Mouse (Mus musculus): ENCODE data around the gene Wfdc15a.
"Not testable (repeated sequence)": the region's sequence is repeated elsewhere in the genome, so short reads cannot be mapped to it uniquely, and the experiment has no call there.

Wfdc15a gene

DNA sequence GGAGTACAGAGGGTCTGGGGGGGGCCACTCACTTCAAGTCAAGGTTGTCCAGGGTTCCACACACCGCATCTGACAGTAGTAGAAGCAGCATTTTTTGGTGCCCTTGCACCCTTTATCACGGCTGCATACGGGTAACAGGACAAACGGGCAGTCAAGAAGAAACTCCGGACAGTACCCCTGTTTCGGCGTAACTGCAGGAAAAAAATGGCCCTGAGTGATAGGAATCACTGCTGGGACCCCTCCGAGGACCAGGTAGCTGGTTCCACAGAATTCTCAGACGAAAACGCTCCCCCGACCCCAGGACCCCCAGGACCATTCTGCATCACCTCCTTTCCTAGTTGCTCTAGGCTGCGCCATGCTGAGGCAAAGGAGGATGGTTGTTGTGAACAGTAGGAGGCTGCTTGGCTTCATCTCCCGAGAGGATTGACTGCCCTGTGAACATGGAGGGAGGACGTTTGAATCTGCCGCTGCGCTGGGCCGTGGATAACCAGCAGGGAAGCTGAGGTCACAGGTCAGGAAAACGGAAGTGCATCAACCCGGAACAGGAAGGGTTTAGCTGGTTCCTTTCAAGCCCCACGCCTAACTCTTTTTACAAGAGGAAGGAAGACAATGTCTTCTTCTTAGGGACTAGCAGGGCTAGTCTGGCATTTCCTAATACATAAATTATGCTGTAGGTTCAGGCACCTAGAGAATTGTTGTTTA lies at the start of gene Wfdc15a:
Gene Wfdc15a, minus strand, starts transcription at position 505 of the 702 bp plus-strand sequence.
- DNase-seq, result peak; percentile 4

DNA sequence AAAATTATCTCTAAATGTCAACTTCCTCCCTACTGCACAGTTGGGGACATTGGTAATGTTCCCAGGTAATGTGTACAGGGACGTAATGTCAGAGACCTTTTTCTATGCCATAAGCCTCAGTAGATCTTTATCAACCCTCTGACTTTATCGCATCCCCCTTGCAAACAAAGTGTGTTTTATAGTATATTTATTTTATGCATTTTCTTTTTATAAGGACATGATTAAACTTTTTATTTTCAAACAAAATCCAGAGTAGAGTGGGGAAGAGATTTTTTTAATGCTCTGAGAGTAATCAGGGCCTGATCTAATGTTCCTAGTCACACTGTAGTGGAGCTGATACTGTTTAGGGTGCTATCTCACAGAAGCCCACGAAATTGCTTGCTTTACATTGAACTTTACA lies 38.4 kb upstream of the Wfdc15a start, which contains the start of gene Svs2:
Gene Svs2, minus strand, starts transcription at position 101 of the 400 bp plus-strand sequence.
- no peak for DNase-seq

DNA sequence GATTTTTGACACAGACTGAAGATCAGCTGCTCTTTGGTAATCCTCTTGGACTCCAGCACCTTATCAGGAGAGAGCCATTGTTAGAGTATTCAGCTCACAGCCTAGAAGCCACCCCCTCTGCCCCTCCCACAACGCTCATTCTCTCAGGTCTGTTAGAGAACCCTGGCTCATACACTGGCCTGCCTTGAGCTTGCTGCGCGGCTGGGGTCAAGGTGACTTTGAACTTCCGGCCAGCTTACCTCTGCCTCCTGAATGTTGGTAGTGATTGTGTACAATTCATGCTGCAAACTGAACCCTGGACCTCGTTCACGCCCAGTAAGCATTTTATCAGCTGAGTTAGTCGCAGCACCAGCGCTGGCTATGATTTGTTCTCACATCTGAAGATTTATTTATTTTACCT lies 32.7 kb upstream of the Wfdc15a start:
- DNase-seq, result no peak

DNA sequence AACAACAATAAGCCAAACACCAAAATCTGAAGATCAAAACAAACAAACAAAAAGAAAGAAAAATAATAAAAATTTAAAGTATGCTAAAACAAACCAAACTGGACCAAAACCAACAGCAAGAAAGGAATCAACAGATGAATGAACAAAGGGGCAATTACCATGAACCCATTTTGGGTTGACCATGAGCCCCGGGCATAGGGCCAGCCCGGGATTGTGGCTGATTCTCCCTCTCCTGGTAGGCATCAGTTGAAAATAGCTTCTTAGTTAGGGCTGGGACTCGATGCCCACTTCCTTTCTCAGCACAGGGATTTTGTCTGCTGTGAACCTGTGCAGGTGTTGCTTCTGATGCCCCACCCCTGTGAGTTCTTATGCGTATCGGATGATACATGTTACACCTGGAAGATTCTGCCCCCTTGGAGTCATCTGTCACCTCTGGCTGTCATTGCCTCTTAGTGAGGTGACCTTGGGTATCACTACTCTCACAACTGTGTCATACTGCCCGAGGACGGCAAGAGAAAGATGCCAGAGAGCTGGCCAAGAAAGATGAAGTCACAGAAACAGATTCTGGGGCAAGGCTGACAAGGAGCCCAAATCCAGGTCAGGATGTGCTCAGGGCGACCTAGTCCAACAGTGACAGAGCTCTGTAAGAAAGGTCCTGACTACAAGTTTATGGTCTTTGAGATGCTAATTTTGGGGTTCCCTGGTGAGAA lies 28.6 kb upstream of the Wfdc15a start:
- no peak for DNase-seq

DNA sequence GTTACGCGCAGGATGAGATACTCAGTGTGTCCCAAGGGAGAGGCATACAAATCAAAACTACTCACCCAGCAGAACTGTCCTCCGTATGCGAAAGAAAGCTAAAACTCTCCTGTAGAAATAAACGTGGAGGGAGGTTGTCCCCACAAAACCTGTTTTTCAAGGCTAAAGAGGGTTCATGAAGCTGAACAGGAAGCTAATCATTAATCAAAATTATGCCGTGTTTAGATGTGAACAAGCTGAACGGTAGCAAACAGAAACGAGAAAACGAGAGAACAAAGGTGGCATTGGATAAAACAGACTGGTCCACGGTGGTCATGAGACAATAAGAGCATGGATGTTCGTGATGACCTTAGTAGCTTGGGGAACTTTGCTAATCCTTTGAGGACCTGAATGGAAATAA lies 21.6 kb upstream of the Wfdc15a start, which contains the start of gene Wfdc15b:
Gene Wfdc15b, minus strand, starts transcription at position 139 of the 400 bp plus-strand sequence.
- DNase-seq, result no peak

DNA sequence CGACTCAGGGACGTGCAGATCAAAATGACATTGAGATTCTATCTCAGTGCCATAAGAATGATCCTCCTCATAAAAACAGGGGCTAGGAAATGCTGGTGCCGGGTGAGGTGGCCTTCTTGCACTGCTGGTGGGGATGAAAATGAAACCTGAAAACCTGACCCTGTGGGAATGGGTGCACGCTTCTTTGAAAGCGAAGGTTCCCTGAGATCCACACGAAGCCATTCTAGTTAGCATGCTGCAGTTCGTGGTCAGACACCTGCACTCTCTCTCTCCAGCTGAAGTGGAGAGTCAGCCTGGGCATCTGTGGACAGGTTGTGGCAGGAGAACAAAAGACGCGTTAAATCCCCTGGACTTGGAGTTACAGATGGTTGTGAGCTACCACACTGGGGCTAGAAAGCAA lies 19.4 kb upstream of the Wfdc15a start:
- no peak for DNase-seq

DNA sequence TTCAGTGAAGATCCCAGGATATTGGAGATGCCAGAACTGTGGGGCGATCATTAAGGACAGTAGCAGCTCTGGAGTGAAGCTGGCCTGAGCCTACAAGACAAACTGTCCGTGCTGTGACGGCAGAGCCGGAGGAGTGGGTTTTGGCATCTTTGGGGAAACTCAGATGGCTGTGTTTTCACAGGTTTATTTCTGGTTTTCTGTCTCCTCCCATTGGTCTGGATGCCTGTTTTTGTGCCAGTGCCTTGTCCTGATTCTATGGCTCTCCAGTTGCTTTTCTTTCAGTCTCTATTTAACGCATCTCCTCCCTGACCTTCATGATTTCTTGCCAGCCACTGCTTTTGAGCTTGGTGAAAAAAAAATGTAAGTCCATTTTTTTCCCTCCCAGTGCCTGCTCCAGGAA lies 12.8 kb upstream of the Wfdc15a start:
- DNase-seq, result no peak

DNA sequence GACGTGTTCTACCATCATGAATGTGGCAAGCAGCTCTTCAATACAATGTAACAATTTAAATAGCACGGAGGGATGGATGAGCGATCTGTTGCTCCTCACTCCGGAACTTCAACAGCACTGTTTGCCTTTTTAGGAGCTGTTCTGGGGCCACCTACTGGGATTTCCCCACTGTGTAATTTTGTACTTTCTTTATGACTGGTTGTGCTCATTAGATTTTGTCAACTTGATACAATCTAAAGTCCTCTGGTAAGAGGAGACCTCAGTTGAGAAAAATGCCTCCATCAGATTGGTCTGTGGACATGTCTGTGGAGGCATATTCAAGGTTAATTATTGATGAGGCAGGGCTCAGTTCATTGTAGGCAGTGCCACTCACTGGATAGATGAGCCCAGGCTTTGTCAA lies 11.0 kb upstream of the Wfdc15a start:
- DNase-seq, result no peak

DNA sequence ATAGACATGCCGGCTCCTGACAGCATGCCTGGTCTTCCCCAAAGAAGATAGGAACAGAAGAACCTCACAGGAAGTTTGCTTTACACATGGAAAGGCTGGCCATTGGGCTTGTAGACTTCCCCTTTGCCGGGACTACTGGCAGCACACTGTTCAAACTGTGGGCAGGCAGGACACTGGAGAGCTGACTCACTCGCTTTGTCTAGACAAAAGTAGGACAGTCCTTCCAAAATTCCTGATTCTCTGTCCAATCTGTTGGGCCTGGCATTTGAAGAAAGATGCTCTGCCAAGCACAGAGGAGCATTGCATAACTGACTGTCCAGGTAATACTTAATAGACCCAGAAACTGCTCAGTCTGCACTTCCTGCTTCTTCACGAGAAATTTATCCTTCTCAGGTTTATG lies 6.7 kb upstream of the Wfdc15a start:
- DNase-seq, result no peak

DNA sequence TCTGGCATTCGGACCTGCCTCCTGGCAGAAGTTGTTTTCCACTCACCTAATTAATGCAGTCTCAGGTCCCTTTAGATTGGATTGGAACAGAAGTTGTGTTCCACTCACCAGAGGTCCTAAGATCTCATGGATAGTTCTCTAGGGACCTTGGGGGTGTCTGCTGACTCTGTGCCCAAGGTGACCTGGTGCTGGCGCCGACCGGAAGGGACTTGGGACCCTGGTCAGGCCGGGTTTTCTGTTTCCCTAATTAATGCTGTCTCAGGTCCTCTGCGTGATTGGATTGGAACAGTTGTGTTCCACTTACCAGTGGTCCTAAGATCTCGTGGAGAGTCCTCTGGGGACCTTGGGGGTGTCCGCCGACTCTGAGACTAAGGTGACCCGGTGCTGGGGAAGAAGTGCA lies 6.1 kb upstream of the Wfdc15a start:
- not testable (repeated sequence) for DNase-seq

DNA sequence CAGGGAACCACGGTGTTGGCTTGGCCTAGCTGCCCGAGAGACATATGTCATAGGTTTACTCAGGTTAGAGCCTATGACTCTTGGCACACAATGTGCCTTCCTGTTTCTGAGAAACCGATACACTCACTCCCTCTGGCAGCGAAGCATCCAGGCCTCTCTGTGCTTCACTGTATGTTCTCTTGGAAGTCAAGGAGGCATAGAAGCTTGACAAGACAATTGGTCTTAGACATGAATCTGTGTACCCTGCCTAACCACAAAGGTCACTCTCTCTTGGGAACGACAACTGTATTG lies 3.3 kb downstream of the Wfdc15a start:
- no peak for DNase-seq

DNA sequence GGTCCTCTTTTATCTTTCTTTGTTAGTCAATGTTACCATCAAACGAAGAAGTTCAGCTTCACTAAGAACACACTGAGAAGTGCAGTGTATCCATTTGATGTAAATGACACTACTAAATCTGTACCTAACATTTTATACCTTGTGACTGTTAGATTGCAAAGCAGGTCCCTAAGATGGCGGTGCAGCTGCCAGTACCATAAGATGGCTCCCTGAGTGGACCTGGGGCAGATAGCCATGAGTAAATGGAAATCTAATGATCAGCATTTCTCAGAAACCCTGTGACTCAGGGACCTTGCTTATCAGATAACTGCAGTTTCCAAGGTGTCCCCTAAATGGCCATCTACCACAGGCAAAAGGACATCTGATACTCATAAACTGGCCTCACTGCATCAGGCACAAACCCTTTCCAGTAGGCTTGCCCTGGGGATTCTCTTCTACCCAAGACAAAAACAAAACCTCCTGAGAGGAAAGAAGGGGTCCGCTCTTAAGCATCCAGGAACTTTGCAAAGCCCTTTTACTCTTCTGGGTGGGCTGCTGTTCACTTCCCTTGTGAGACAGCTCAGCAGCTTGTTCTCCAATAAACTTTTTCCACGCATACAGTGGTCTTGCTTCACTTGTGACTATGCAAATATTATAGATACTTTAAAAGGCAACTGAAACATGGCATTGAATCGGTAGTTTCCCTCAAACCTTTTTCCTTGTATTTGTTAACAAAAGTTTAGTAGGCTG lies 3.8 kb downstream of the Wfdc15a start:
- DNase-seq, result no peak

DNA sequence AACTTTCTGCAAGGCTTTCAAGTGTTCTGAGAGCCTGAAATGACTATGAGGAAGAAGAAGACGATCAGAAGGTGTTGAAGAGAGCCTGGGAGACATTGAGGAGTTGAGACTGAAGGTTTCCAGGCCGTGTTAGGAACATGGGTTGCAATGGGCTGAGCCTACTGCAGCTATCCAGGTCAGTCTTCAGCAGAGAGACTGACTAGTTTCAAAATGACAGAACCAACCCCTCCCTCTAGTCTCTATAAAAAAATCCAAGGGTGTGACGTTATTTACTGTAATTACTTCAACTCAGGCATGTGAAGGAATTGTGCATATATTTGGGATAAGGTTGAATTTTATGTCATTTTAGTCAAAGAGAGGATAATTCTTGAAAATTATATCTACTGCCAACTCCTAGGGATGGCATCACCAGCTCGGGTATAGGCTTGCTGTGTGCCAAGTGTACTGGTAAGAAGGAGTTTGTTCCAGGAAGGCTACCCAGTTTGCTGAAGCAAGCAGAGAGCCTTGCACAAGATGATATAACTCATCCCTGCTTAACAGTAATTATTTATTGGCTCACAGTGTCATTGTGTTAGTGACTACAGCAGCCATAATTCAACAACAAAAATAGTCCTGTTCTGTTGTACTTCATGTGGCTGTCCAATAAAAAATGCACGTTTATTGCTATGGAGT lies 4.8 kb downstream of the Wfdc15a start:
- DNase-seq, result no peak

DNA sequence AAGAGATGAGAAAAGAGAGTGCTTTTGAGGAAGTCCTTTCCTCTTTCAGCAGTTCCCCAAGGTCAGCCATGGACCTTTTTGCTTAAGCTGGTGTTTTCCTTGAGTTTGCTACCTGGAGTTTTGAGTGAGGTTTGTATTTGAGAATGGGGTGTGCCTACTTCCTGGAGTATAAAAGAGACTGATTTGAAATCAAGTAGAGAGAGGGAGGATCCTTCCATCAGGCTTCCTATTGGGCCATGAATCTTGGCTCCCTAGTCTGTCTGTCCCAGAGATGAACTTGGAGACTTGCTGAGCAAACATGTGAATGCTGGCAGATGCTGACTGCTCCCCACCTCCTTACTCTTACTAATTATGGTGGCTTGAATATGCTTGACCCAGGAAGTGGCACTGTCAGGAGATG lies 7.7 kb downstream of the Wfdc15a start:
- no peak for DNase-seq

DNA sequence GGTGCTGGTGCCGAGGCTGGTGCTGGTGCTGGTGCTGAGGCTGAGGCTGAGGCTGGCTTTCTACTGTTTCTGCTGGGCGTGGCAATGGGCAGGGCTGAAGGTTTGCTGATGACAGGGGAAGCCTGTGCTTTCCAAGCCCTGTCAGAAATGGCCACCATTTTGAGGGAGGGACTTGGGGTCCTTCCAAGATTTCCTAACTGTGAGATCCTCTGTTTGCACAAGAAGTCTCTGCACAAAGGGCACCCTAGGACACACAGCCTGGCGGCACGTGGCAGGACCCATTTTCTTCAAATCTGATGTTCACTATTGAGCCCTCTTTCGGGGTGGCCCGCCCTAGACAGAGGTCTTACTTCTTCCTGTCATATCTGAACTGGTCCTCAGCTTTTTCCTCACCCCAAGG lies 9.4 kb downstream of the Wfdc15a start, which contains the start of gene Wfdc12:
Gene Wfdc12, minus strand, starts transcription at position 33 of the 400 bp plus-strand sequence.
- DNase-seq, result no peak

DNA sequence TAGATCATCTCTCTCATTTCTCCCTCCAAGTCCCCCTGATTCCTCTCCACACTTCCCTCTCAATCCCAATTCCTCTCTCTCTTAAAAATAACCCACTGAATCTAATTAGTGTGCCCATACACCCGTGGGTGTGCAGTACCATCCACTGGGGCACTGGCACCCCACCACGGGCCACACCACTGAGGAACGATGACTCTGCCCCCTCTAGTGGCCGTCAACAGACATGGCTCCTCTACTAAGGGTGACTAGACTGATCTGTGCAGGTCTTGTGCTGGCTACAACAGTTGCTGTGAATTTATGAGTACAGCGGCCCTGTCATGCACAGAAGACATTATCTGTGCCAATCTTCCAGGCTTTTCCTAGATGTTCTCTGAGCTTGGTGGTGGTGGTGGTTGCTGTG lies 11.2 kb downstream of the Wfdc15a start:
- peak; percentile 34 for DNase-seq

DNA sequence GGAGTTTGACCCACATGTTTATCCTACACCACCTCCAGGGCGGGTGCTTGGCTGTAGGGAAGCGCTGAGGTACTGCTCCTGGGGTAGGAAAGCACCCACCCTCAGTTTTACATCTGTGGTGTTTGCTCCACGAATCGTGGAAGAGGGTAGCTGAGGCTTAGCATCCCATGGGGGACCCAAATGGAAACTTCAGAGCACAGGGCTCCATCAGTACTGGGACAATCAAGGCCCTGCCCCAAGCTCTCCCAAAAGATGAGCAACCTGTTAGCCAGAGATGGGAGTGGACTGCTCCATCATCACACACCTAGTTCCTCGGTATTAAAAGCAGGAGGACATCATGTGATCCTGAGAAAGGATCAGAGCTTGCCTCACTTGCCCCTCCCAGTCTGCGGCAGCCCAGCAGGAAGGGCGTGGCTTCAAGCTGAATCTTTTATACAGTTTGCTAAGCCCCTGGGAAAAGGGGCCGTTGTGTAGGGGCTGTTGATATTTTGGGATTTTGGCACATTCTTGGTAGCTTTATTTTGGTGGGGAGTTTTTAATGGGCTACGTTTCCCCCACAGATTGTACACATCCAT lies 15.7 kb downstream of the Wfdc15a start:
- no peak for DNase-seq

DNA sequence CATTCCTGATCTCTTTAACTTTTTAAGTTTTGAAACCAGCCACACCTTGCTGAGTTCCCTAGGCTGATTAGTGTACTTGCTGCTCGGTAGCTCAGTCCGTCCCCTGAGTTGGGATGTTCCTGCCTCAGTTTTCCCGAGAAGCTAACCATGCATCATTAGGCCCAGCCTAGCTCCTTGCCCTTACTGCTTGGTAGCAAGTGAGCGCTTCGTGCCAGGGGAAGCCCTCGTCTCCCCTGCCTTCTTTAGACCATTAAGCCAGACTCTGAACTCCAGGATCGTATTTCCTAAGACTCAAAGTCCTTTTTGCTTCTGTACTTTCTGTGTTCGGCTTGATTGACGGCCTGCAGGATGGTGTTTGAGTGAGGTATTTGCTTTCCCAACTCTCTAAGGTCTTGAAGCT lies 16.6 kb downstream of the Wfdc15a start:
- DNase-seq, result no peak

DNA sequence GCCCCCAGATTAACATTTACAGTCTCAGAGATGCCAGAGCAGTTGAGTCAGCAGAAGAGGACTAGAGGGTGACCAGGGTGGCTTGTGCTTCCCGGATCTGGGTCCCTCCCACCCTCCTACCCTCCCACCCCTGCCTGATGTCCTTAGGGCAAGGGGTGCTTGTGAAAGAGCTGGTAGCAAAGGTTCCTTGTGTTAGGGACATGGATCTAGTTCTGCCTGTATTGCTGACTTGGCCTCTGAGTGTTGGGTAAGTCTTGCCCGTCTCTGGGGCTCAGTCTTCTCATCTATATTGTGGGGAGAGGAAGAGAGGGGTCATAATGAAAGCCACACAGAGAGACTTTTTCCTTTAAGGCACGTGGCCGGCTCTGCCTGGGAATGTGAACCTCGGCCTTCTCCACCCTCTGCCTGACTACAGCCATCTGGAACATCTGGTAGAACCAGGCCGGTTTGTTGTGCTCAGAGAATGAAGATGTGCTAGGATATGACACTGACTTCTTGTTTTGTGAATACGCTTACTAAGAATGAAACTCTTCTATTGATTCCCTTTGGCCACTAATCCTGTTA lies 17.2 kb downstream of the Wfdc15a start, which contains the start of gene Wfdc5:
Gene Wfdc5, minus strand, starts transcription at position 51 of the 564 bp plus-strand sequence.
- DNase-seq, result no peak

DNA sequence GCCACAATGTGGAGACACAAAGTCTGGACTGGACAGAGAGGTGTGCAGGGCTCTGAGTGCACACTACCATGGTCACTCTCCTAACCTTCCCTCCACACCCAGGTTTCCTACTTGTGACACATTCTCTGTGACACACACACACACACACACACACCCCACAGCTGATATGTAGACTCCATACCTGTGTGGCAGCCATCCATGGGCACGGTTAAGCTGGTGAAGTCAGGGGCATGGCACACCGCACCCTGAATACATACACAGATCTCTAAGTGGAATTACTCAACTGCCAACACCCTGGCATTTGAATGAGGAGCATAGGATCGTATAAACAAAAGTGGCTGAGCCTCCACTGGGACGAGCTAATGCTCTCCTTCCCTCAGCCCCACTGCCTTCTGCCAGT lies 19.2 kb downstream of the Wfdc15a start:
- DNase-seq, result no peak

DNA sequence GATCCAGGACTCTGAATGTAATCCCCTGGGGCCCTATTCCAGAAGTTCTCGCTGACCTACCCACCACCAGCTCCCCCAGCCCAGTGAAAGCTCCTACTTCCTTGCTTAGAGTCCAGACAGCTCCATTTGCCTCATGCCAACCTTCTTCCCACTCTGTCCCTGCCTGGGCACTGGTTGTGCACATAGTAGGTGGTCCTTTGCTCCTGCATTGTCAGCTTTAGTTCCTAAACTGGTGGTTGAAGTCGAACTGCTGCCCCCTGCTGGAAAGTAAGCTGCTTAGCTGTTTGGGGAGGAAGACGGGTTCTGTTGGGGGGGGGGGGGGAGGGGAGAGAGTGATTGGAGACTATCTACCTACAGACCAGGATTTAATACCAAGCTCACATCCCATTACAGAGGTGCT lies 19.8 kb downstream of the Wfdc15a start:
- peak; percentile 34 for DNase-seq

DNA sequence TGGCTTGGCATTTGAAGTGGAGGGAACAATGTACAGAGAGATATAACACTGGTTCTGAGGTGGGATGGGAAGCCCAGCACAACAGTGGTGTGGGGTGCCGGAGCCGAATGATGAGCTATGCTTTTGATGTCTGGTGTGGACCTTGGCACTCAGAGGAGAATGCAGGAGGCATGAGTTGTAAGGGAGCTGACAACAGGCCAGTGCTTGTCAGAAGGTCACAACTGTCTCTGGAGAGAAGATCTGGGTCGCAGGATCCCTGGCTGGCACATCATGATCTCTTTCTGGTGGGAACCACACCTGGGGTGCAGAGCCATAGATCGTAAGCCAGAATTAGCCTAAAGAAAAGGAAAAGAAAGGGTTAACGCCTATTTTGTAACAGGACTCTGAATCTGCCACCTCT lies 22.1 kb downstream of the Wfdc15a start:
- no peak for DNase-seq

DNA sequence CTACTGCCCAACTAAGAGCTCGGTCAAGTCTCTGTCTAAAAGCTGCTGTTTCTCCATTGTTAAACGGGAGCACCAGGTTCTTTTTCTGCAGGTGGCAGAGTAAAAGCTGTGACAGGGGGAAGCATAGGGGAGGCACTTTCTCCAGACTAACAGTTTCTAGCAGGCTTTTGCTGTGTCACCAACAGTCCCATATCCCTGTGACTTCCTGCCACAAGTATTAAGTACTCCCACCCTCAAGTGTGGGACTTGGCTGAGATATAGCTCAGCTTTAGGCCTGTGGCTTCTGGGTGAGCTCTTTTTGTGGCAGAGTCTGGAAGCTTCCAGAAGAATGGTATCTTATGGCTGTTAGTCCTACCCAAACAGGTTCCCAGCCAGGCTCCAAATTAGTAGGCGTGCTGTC lies 24.1 kb downstream of the Wfdc15a start:
- no peak for DNase-seq
